Mouse (Mus musculus) liver, embryonic 15.5 days (tissue): ENCODE measurements around the gene Lysmd4. TPM values are rescaled to one million over a fixed set of nuclear protein-coding genes. Genes with fewer than 3 reads are reported as not detected.

Experiments used
- ATAC-seq: fragments of 200-750 bp; cut with Nextera tagmentation; 2 replicates; pipeline ENCODE4 v1.8.0; 2017; ENCODE audit warnings: moderate number of reproducible peaks, mild to moderate bottlenecking, moderate library complexity; ENCODE audit not compliant: insufficient read depth
- H3K27ac ChIP-seq: fragments of 300-500 bp; sonication (generic); replicated peaks from 2 replicates; pipeline ENCODE4 v1.5.1; 2015; ENCODE audit warnings: mild to moderate bottlenecking, inconsistent platforms
- H3K27me3 ChIP-seq: fragments of 300-500 bp; sonication (generic); 2 replicates; pipeline ENCODE4 v1.6.1; 2015; ENCODE audit warnings: mild to moderate bottlenecking, inconsistent platforms
- H3K36me3 ChIP-seq: fragments of 300-500 bp; sonication (generic); replicated peaks from 2 replicates; pipeline ENCODE4 v1.6.1; 2015; ENCODE audit warnings: moderate library complexity, mild to moderate bottlenecking, inconsistent platforms
- H3K4me1 ChIP-seq: fragments of 300-500 bp; sonication (generic); replicated peaks from 2 replicates; pipeline ENCODE4 v1.6.1; 2015; ENCODE audit warnings: inconsistent platforms
- H3K4me2 ChIP-seq: fragments of 300-500 bp; sonication (generic); 2 replicates; pipeline ENCODE4 v1.6.1; 2015; ENCODE audit warnings: moderate library complexity, mild to moderate bottlenecking, inconsistent platforms
- H3K4me3 ChIP-seq: fragments of 300-500 bp; sonication (generic); replicated peaks from 2 replicates; pipeline ENCODE4 v1.5.1; 2015; ENCODE audit warnings: mild to moderate bottlenecking, inconsistent platforms
- H3K9ac ChIP-seq: fragments of 300-500 bp; sonication (generic); 2 replicates; pipeline ENCODE4 v1.6.1; 2015; ENCODE audit warnings: moderate library complexity, mild to moderate bottlenecking, inconsistent platforms
- H3K9me3 ChIP-seq: fragments of 300-500 bp; sonication (generic); replicated peaks from 2 replicates; pipeline ENCODE4 v1.6.1; 2016; ENCODE audit warnings: inconsistent platforms
- WGBS: fragments of 180-500 bp; shearing (Covaris S2); methylation state at CpG from one replicate; pipeline ENCODE4 v1.1.7; 2015; ENCODE audit warnings: mixed read lengths; ENCODE audit not compliant: insufficient replicate concordance; 5-methylcytosine and 5-hydroxymethylcytosine counted together
- polyA plus RNA-seq: library from polyadenylated mRNA; unstranded; fragments of >200 nt; fragmentation: Nextera tagmentation; extraction: Ambion mirVana; gene quantifications from 2 replicates; pipeline ENCODE4 v1.2.1, GENCODE M21; 2015

Lysmd4 gene
- polyA plus RNA-seq = 3.2 and 4.0 TPM in 2 replicates

GRCm38 (mm10) chr7:67222220-67222862, at the start of gene Lysmd4:
Gene Lysmd4 (plus strand): TSS chr7:67222544.
- H3K27ac ChIP-seq = peak within 1 kb of the TSS; percentile 64; the same call in 1 of the 2 replicates
- H3K36me3 ChIP-seq = peaks cover 15% of the 10 kb centered on the region
- H3K4me1 ChIP-seq = peaks cover 25% of the 10 kb centered on the region
- peak within 1 kb of the TSS; percentile 81 for H3K4me3 ChIP-seq
- H3K9ac ChIP-seq = peak within 1 kb of the TSS; percentile 75
- H3K27me3 ChIP-seq = no peaks in the 10 kb centered on the region
- ATAC-seq = peak; percentile 96
- H3K9me3 ChIP-seq = no peaks in the 10 kb centered on the region
- H3K4me2 ChIP-seq = peak within 1 kb of the TSS; percentile 90
- 5% methylated on average over 31 of the region's 31 CpGs for WGBS

- 50% methylated on average over 2 of the region's 2 CpGs for WGBS
- H3K4me2 ChIP-seq = no peak overlapping the region
- no peaks in the 10 kb centered on the region for H3K27me3 ChIP-seq
- H3K4me3 ChIP-seq = no peak overlapping the region
- no peaks in the 10 kb centered on the region for H3K4me1 ChIP-seq
- no peaks in the 10 kb centered on the region for H3K9me3 ChIP-seq
- H3K36me3 ChIP-seq = no peaks in the 10 kb centered on the region
- no peak overlapping the region for H3K27ac ChIP-seq
- H3K9ac ChIP-seq = no peak overlapping the region
- ATAC-seq = no peak
Measured at GRCm38 (mm10) chr7:67173522-67174195, 48.7 kb upstream of the Lysmd4 start.

GRCm38 (mm10) chr7:67183786-67184185, 38.6 kb upstream of the Lysmd4 start:
- no peak for ATAC-seq
- Histone ChIP-seq H3K36me3 (no peaks in the 10 kb centered on the region), H3K27me3 (no peaks in the 10 kb centered on the region), H3K4me2 (no peak overlapping the region), H3K4me1 (no peaks in the 10 kb centered on the region), H3K9ac (no peak overlapping the region), H3K4me3 (no peak overlapping the region), H3K27ac (no peak overlapping the region), H3K9me3 (no peaks in the 10 kb centered on the region)
- WGBS = 28% methylated on average over 4 of the region's 4 CpGs

- H3K27me3 ChIP-seq = no peaks in the 10 kb centered on the region
- WGBS = 12% methylated on average over 10 of the region's 10 CpGs
- no peak overlapping the region for H3K27ac ChIP-seq
- no peak overlapping the region for H3K4me3 ChIP-seq
- ATAC-seq = no peak
- H3K4me2 ChIP-seq = no peak overlapping the region
- no peaks in the 10 kb centered on the region for H3K36me3 ChIP-seq
- no peaks in the 10 kb centered on the region for H3K4me1 ChIP-seq
- H3K9me3 ChIP-seq = no peaks in the 10 kb centered on the region
- no peak overlapping the region for H3K9ac ChIP-seq
Measured at GRCm38 (mm10) chr7:67199412-67199811, 22.9 kb upstream of the Lysmd4 start.

- Histone ChIP-seq H3K4me2 (no peak overlapping the region), H3K4me3 (no peak overlapping the region), H3K27me3 (no peaks in the 10 kb centered on the region), H3K9me3 (no peaks in the 10 kb centered on the region), H3K4me1 (no peaks in the 10 kb centered on the region), H3K27ac (no peak overlapping the region), H3K36me3 (no peaks in the 10 kb centered on the region), H3K9ac (no peak overlapping the region)
- no peak for ATAC-seq
- WGBS = 57% methylated on average over 3 of the region's 3 CpGs
Measured at GRCm38 (mm10) chr7:67203625-67204024, 18.7 kb upstream of the Lysmd4 start.

- H3K27me3 ChIP-seq = no peaks in the 10 kb centered on the region
- no peaks in the 10 kb centered on the region for H3K9me3 ChIP-seq
- H3K36me3 ChIP-seq = no peaks in the 10 kb centered on the region
- no peak overlapping the region for H3K4me2 ChIP-seq
- H3K4me3 ChIP-seq = no peak overlapping the region
- 56% methylated on average over 9 of the region's 9 CpGs for WGBS
- no peak for ATAC-seq
- H3K4me1 ChIP-seq = peaks cover 10% of the 10 kb centered on the region
- no peak overlapping the region for H3K27ac ChIP-seq
- H3K9ac ChIP-seq = no peak overlapping the region
Measured at GRCm38 (mm10) chr7:67205734-67206425, 16.5 kb upstream of the Lysmd4 start.

- H3K9me3 ChIP-seq = no peaks in the 10 kb centered on the region
- H3K4me1 ChIP-seq = peaks cover 14% of the 10 kb centered on the region
- no peak overlapping the region for H3K27ac ChIP-seq
- H3K27me3 ChIP-seq = no peaks in the 10 kb centered on the region
- H3K4me3 ChIP-seq = no peak overlapping the region
- no peak overlapping the region for H3K4me2 ChIP-seq
- no peak overlapping the region for H3K9ac ChIP-seq
- no peaks in the 10 kb centered on the region for H3K36me3 ChIP-seq
- ATAC-seq = no peak
- 55% methylated on average over 10 of the region's 10 CpGs for WGBS
Measured at GRCm38 (mm10) chr7:67206496-67206895, 15.8 kb upstream of the Lysmd4 start.

- Histone ChIP-seq H3K4me3 (no peak overlapping the region), H3K36me3 (no peaks in the 10 kb centered on the region), H3K4me2 (no peak overlapping the region), H3K27ac (no peak overlapping the region), H3K27me3 (no peaks in the 10 kb centered on the region), H3K4me1 (peaks cover 14% of the 10 kb centered on the region), H3K9ac (no peak overlapping the region), H3K9me3 (no peaks in the 10 kb centered on the region)
- WGBS = 51% methylated on average over 6 of the region's 6 CpGs
- ATAC-seq = no peak
Measured at GRCm38 (mm10) chr7:67207701-67208100, 14.6 kb upstream of the Lysmd4 start.

- Histone ChIP-seq H3K9me3 (no peaks in the 10 kb centered on the region), H3K27me3 (no peaks in the 10 kb centered on the region), H3K27ac (no peak overlapping the region), H3K4me3 (no peak overlapping the region), H3K4me2 (no peak overlapping the region), H3K4me1 (peaks cover 14% of the 10 kb centered on the region), H3K9ac (no peak overlapping the region), H3K36me3 (no peaks in the 10 kb centered on the region)
- no peak for ATAC-seq
- 61% methylated on average over 1 of the region's 1 CpGs for WGBS
Measured at GRCm38 (mm10) chr7:67208317-67208716, 14.0 kb upstream of the Lysmd4 start.

- peak; percentile 62 for ATAC-seq
- Histone ChIP-seq H3K27ac (no peak overlapping the region), H3K4me3 (no peak overlapping the region), H3K9me3 (no peaks in the 10 kb centered on the region), H3K4me1 (peaks cover 14% of the 10 kb centered on the region), H3K9ac (no peak overlapping the region), H3K36me3 (no peaks in the 10 kb centered on the region), H3K27me3 (no peaks in the 10 kb centered on the region), H3K4me2 (no peak overlapping the region)
- 12% methylated on average over 6 of the region's 6 CpGs for WGBS
Measured at GRCm38 (mm10) chr7:67210004-67210833, 12.1 kb upstream of the Lysmd4 start.

GRCm38 (mm10) chr7:67211341-67211740, 11.0 kb upstream of the Lysmd4 start:
- Histone ChIP-seq H3K27ac (no peak overlapping the region), H3K4me3 (no peak overlapping the region), H3K4me2 (no peak overlapping the region), H3K9me3 (no peaks in the 10 kb centered on the region), H3K4me1 (peaks cover 16% of the 10 kb centered on the region), H3K36me3 (no peaks in the 10 kb centered on the region), H3K9ac (no peak overlapping the region), H3K27me3 (no peaks in the 10 kb centered on the region)
- ATAC-seq = no peak
- 61% methylated on average over 6 of the region's 6 CpGs for WGBS
